Mouse (Mus musculus) liver, embryonic 12.5 days (tissue): ENCODE measurements around the gene Fez2. TPM values are rescaled to one million over a fixed set of nuclear protein-coding genes. Genes with fewer than 3 reads are reported as not detected.

Experiments used
- ATAC-seq: fragments of 200-750 bp; cut with Nextera tagmentation; 2 replicates; pipeline ENCODE4 v1.8.0; 2017; ENCODE audit warnings: moderate number of reproducible peaks, mild to moderate bottlenecking, moderate library complexity
- H3K27ac ChIP-seq: fragments of 300-500 bp; sonication (generic); 2 replicates; pipeline ENCODE4 v1.5.1; 2016; ENCODE audit warnings: mild to moderate bottlenecking
- H3K27me3 ChIP-seq: fragments of 300-500 bp; sonication (generic); replicated peaks from 2 replicates; pipeline ENCODE4 v1.6.1; 2016; ENCODE audit warnings: mild to moderate bottlenecking, moderate library complexity
- H3K36me3 ChIP-seq: fragments of 300-500 bp; sonication (generic); 2 replicates; pipeline ENCODE4 v1.6.1; 2016; ENCODE audit warnings: mild to moderate bottlenecking, moderate library complexity
- H3K4me1 ChIP-seq: fragments of 300-500 bp; sonication (generic); 2 replicates; pipeline ENCODE4 v1.6.1; 2016
- H3K4me2 ChIP-seq: fragments of 300-500 bp; sonication (generic); 2 replicates; pipeline ENCODE4 v1.6.1; 2016; ENCODE audit warnings: mild to moderate bottlenecking, moderate library complexity
- H3K4me3 ChIP-seq: fragments of 300-500 bp; sonication (generic); 2 replicates; pipeline ENCODE4 v1.5.1; 2016; ENCODE audit warnings: mild to moderate bottlenecking, moderate library complexity
- H3K9ac ChIP-seq: fragments of 300-500 bp; sonication (generic); 2 replicates; pipeline ENCODE4 v1.6.1; 2016; ENCODE audit warnings: mild to moderate bottlenecking, moderate library complexity
- H3K9me3 ChIP-seq: fragments of 300-500 bp; sonication (generic); replicated peaks from 2 replicates; pipeline ENCODE4 v1.6.1; 2016; ENCODE audit warnings: mild to moderate bottlenecking, moderate library complexity
- WGBS: fragments of 180-500 bp; shearing (Covaris S2); methylation state at CpG from one replicate; pipeline ENCODE4 v1.1.7; 2016; ENCODE audit not compliant: insufficient replicate concordance; 5-methylcytosine and 5-hydroxymethylcytosine counted together
- polyA plus RNA-seq: library from polyadenylated mRNA; unstranded; fragments of >200 nt; fragmentation: Nextera tagmentation; extraction: Ambion mirVana; gene quantifications from 2 replicates; pipeline ENCODE4 v1.2.1, GENCODE M21; 2016

Fez2 gene
- polyA plus RNA-seq, 1 experiment from 2014 or later: 24.9 TPM

GRCm38 (mm10) chr17:78361939-78362728, 55.8 kb downstream of the Fez2 start:
- Histone ChIP-seq H3K27ac (peak overlapping the region; percentile 32; the same call in 1 of the 2 replicates), H3K9me3 (no peaks in the 10 kb centered on the region), H3K4me1 (peaks cover 21% of the 10 kb centered on the region), H3K4me2 (peak overlapping the region; percentile 60), H3K4me3 (peak overlapping the region; percentile 39), H3K9ac (peak overlapping the region; percentile 38), H3K27me3 (no peaks in the 10 kb centered on the region), H3K36me3 (no peaks in the 10 kb centered on the region)
- peak; percentile 68 for ATAC-seq
- 24% methylated on average over 13 of the region's 13 CpGs for WGBS

DNA sequence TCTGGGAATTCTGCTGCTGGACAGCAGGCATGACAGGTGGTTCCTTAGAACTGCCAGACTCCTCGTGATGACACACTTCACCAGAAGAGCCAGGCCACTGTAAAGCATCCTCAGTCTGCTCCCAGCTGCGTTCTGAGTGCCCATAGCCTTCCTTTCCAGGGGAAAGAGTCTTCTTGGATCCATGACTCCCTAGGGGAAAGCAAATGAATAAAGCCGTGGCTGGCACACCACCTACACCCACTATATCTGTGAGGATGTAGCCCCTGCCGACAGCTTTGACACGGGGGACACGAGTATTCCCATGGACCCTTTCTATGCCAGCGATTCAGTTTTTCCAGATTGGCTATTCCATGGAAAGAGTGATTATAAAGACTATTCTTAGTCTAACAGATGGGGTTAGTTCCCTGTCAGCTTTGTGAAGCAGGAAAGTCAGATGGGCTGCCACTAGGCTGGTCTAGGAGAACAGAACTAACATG, 59.7 kb downstream of the Fez2 start:
- no peaks in the 10 kb centered on the region for H3K9me3 ChIP-seq
- H3K36me3 ChIP-seq: peaks cover 10% of the 10 kb centered on the region; the same call in 1 of the 2 replicates
- no peak overlapping the region for H3K4me3 ChIP-seq
- no peak overlapping the region for H3K9ac ChIP-seq
- WGBS: 74% methylated on average over 7 of the region's 7 CpGs
- H3K27ac ChIP-seq: no peak overlapping the region
- no peak overlapping the region for H3K4me2 ChIP-seq
- ATAC-seq: no peak
- no peaks in the 10 kb centered on the region for H3K27me3 ChIP-seq
- peaks cover 20% of the 10 kb centered on the region for H3K4me1 ChIP-seq

DNA sequence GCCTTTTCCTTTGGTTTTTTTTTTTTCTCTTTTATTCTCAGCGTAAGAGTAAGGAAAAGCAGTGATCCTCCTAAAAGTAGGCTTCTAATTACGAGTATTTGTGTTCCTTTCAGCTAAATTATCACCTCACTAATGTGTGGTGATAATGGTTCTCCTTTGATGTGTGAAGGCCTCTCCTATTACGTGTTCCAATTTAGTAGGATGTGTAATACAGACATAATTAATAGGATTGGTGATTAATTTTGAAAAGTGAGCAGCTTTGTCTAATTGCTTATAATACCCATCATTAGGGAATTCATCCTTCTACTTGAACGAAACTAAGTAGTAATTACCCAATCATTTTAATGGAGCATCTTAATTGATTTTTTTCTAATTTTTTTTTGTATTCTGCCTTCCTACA, 60.2 kb downstream of the Fez2 start:
- H3K27me3 ChIP-seq: no peaks in the 10 kb centered on the region
- 70% methylated on average over 4 of the region's 4 CpGs for WGBS

DNA sequence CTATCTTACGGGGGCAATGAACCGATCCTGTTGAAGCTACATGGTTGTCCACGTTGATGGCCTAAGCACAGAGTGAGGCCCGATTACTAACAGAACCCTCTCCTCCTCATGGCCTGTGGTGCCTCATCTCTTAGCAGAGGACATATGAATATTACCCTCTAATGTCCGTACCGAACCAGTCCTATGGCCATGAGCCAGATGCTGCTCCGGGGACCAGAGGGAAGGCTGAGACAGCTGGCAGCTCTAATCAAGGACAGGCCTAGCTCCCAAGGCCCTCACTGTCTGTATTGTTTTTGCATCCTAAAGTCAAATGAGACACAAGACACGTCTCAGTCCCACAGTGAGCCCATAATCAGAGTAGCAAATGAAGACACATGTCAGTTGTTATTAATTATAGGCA, 62.3 kb downstream of the Fez2 start:
- Histone ChIP-seq H3K9me3 (no peaks in the 10 kb centered on the region), H3K4me1 (no peaks in the 10 kb centered on the region), H3K27ac (no peak overlapping the region), H3K4me3 (no peak overlapping the region), H3K36me3 (peaks cover 10% of the 10 kb centered on the region; the same call in 1 of the 2 replicates), H3K9ac (no peak overlapping the region), H3K27me3 (no peaks in the 10 kb centered on the region), H3K4me2 (no peak overlapping the region)
- WGBS: 86% methylated on average over 8 of the region's 8 CpGs
- ATAC-seq: no peak

More for the DNA sequence above, 60.2 kb downstream of the Fez2 start:
- H3K9me3 ChIP-seq: no peaks in the 10 kb centered on the region
- H3K4me1 ChIP-seq: peaks cover 15% of the 10 kb centered on the region
- H3K4me2 ChIP-seq: no peak overlapping the region
- H3K36me3 ChIP-seq: peaks cover 10% of the 10 kb centered on the region; the same call in 1 of the 2 replicates
- no peak overlapping the region for H3K9ac ChIP-seq
- no peak for ATAC-seq
- H3K4me3 ChIP-seq: no peak overlapping the region
- H3K27ac ChIP-seq: no peak overlapping the region

DNA sequence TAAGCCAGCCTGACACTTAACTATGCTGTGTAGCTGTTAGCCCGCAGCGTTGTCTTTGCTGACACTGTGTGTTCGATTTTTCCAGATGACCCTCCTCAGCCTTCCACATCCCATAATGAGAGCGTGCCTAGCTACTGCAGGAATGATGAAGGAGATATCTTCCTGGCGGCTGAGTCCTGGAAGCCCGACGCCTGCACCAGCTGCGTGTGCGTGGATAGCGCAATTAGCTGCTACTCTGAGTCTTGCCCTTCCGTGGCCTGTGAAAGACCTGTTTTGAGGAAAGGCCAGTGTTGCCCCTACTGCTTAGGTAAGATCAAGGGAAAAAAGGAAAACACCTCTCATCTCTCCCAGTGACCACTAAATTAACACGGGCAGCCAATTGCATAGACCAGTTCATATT, 63.1 kb downstream of the Fez2 start:
- Histone ChIP-seq H3K4me2 (no peak overlapping the region), H3K9me3 (no peaks in the 10 kb centered on the region), H3K27me3 (no peaks in the 10 kb centered on the region), H3K4me3 (no peak overlapping the region), H3K4me1 (no peaks in the 10 kb centered on the region), H3K9ac (no peak overlapping the region), H3K27ac (no peak overlapping the region), H3K36me3 (peaks cover 10% of the 10 kb centered on the region; the same call in 1 of the 2 replicates)
- ATAC-seq: no peak
- 87% methylated on average over 12 of the region's 12 CpGs for WGBS

- H3K27me3 ChIP-seq: no peaks in the 10 kb centered on the region
- ATAC-seq: no peak
- H3K9ac ChIP-seq: no peak overlapping the region
- no peaks in the 10 kb centered on the region for H3K4me1 ChIP-seq
- peaks cover 10% of the 10 kb centered on the region; the same call in 1 of the 2 replicates for H3K36me3 ChIP-seq
- WGBS: 72% methylated on average over 2 of the region's 2 CpGs
- H3K27ac ChIP-seq: no peak overlapping the region
- H3K4me3 ChIP-seq: no peak overlapping the region
- H3K9me3 ChIP-seq: no peaks in the 10 kb centered on the region
- H3K4me2 ChIP-seq: no peak overlapping the region
Measured at GRCm38 (mm10) chr17:78354411-78354810, 63.5 kb downstream of the Fez2 start.

- no peak overlapping the region for H3K4me2 ChIP-seq
- H3K27me3 ChIP-seq: no peaks in the 10 kb centered on the region
- 58% methylated on average over 3 of the region's 3 CpGs for WGBS
- no peaks in the 10 kb centered on the region for H3K9me3 ChIP-seq
- H3K4me1 ChIP-seq: no peaks in the 10 kb centered on the region
- H3K4me3 ChIP-seq: no peak overlapping the region
- no peak overlapping the region for H3K27ac ChIP-seq
- H3K9ac ChIP-seq: no peak overlapping the region
- ATAC-seq: no peak
- H3K36me3 ChIP-seq: peaks cover 10% of the 10 kb centered on the region; the same call in 1 of the 2 replicates
Measured at GRCm38 (mm10) chr17:78352500-78352855, 65.5 kb downstream of the Fez2 start.

- no peak overlapping the region for H3K4me2 ChIP-seq
- H3K4me1 ChIP-seq: no peaks in the 10 kb centered on the region
- no peak overlapping the region for H3K9ac ChIP-seq
- H3K27ac ChIP-seq: no peak overlapping the region
- ATAC-seq: no peak
- H3K36me3 ChIP-seq: peaks cover 14% of the 10 kb centered on the region; the same call in 1 of the 2 replicates
- 64% methylated on average over 12 of the region's 12 CpGs for WGBS
- no peaks in the 10 kb centered on the region for H3K9me3 ChIP-seq
- H3K27me3 ChIP-seq: no peaks in the 10 kb centered on the region
- no peak overlapping the region for H3K4me3 ChIP-seq
Measured at GRCm38 (mm10) chr17:78351676-78352499, 66.1 kb downstream of the Fez2 start.

- H3K4me3 ChIP-seq: no peak overlapping the region
- no peak overlapping the region for H3K4me2 ChIP-seq
- H3K27ac ChIP-seq: no peak overlapping the region
- ATAC-seq: no peak
- H3K36me3 ChIP-seq: peaks cover 4% of the 10 kb centered on the region; the same call in 1 of the 2 replicates
- no peaks in the 10 kb centered on the region for H3K27me3 ChIP-seq
- no peaks in the 10 kb centered on the region for H3K9me3 ChIP-seq
- no peaks in the 10 kb centered on the region for H3K4me1 ChIP-seq
- WGBS: 83% methylated on average over 17 of the region's 17 CpGs
- no peak overlapping the region for H3K9ac ChIP-seq
Measured at GRCm38 (mm10) chr17:78347111-78347801, 70.7 kb downstream of the Fez2 start.

DNA sequence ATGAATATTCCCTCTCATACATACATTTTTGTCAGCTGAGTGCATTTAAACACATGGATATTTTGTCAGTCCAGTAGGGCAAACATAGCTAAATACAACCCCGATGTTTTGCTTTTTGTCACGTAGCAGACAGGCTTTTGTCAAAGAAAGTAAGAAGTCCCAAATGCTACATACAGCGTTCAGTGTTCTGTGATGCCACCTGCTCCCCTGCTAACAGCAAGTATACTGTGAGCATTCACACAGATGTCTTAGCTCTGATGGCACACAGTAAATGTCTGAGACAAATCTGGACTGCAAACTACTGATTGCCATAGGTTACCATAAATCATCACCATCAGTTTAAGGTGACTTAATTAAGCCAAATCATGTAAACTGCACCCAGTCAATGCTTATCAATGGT, 74.3 kb downstream of the Fez2 start:
- no peaks in the 10 kb centered on the region for H3K4me1 ChIP-seq
- H3K36me3 ChIP-seq: peaks cover 4% of the 10 kb centered on the region; the same call in 1 of the 2 replicates
- no peak overlapping the region for H3K27ac ChIP-seq
- 85% methylated on average over 3 of the region's 3 CpGs for WGBS
- H3K4me3 ChIP-seq: no peak overlapping the region
- ATAC-seq: no peak
- no peaks in the 10 kb centered on the region for H3K27me3 ChIP-seq
- no peak overlapping the region for H3K9ac ChIP-seq
- no peaks in the 10 kb centered on the region for H3K9me3 ChIP-seq
- no peak overlapping the region for H3K4me2 ChIP-seq

GRCm38 (mm10) chr17:78335250-78335649, 82.7 kb downstream of the Fez2 start:
- Histone ChIP-seq H3K9me3 (no peaks in the 10 kb centered on the region), H3K27me3 (no peaks in the 10 kb centered on the region), H3K27ac (no peak overlapping the region), H3K4me3 (no peak overlapping the region), H3K36me3 (peaks cover 8% of the 10 kb centered on the region; the same call in 1 of the 2 replicates), H3K4me2 (no peak overlapping the region), H3K9ac (no peak overlapping the region), H3K4me1 (peaks cover 13% of the 10 kb centered on the region)
- no peak for ATAC-seq
- 79% methylated on average over 8 of the region's 8 CpGs for WGBS
